Mouse (Mus musculus): ENCODE results near the gene Hbb-bh2. TPM values are rescaled to one million over a fixed set of nuclear protein-coding genes. Genes with fewer than 3 reads are reported as not detected.
"Not testable (repeated sequence)": the region's sequence is repeated elsewhere in the genome, so short reads cannot be mapped to it uniquely, and the experiment has no call there.

Gene Hbb-bh2
- polyA plus RNA-seq, 1 experiment from 2014 or later: not detected

DNA sequence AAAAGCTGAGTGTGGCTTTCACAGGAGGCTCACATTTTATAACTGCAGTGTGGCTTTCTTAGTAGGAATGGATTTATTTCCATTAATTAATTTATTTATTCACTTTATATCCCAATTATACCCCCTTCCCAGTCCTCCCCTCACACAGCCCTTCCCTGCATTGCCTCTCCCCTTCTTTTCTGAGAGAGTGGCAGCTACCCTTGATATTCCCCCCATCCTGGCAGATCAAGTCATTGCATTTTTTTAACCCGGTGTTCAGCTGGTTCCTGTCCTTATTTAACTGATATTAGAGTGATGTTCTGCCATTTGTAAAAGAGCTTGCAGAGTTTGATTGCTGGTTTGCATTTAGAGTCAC lies 30.5 kb downstream of the Hbb-bh2 start:
- Histone ChIP-seq H3K9me3 (ENCODE audit: control insufficient read depth, low read length) (no peaks in the 10 kb centered on the region), H3K36me3 (ENCODE audit: control insufficient read depth, insufficient read depth, low read length) (no peaks in the 10 kb centered on the region), H3K27ac (ENCODE audit: low read depth, low read length) (no peak overlapping the region; the same call in 1 of the 2 replicates), H3K4me1 (replicated peaks; ENCODE audit: control insufficient read depth, insufficient read depth, low read length) (no peaks in the 10 kb centered on the region), H3K4me3 (ENCODE audit: low read depth, low read length) (no peak overlapping the region), H3K27me3 (ENCODE audit: control insufficient read depth, insufficient read depth, low read length) (no peaks in the 10 kb centered on the region), H3K9ac (ENCODE audit: low read length) (no peak overlapping the region), H3K4me2 (ENCODE audit: low read depth, low read length, severe bottlenecking) (no peak overlapping the region)
- ATAC-seq (replicated peaks; ENCODE audit: low FRiP score) (no peak), DNase-seq (ENCODE audit: low spot score) (no peak)
- WGBS: 72% methylated on average over 1 of the region's 1 CpGs

DNA sequence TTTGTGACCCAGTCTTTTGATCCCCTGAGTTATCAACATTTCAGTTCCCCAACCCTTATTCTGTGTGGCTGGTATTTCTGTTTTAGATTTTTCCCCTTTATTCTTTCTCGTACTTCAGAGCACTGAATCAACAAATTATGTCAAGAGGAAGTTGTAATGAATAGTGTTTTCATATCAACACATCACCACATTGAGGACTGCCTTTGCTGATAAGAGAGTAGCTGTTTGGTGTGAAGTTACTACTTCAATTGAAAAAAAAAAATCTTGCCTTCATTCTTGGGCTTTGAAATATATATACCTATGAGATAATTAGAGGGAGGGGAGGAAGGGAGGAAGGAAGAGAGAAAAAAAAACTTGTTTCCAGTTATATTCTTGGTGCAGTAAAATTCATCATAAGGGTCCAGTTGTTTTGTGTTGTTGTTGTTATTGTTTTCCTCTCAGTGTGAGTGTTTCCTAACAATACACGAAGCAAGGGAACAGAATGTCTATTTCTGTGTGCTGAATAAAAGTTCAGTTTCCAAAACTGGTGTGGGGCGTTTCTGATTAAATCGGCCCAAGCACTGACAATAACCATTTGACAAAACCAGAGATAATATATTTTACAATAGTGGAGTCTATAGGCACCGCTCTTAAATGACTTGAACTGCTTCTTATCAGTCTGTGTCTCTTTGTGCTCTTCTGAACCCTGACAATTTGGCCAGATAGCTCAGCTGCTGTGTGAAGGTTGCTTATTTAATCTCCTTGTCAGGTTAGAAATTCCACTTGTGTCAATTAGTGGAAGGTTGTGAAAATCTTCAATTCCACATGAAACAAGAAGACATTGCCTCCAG lies 31.1 kb downstream of the Hbb-bh2 start:
- Histone ChIP-seq H3K4me1 (replicated peaks; ENCODE audit: control insufficient read depth, insufficient read depth, low read length) (no peaks in the 10 kb centered on the region), H3K4me3 (ENCODE audit: low read depth, low read length) (no peak overlapping the region), H3K36me3 (ENCODE audit: control insufficient read depth, insufficient read depth, low read length) (no peaks in the 10 kb centered on the region), H3K9me3 (ENCODE audit: control insufficient read depth, low read length) (no peaks in the 10 kb centered on the region), H3K4me2 (ENCODE audit: low read depth, low read length, severe bottlenecking) (no peak overlapping the region), H3K27ac (ENCODE audit: low read depth, low read length) (no peak overlapping the region; the same call in 1 of the 2 replicates), H3K27me3 (ENCODE audit: control insufficient read depth, insufficient read depth, low read length) (no peaks in the 10 kb centered on the region), H3K9ac (ENCODE audit: low read length) (no peak overlapping the region)
- ATAC-seq (replicated peaks; ENCODE audit: low FRiP score) (no peak), DNase-seq (ENCODE audit: low spot score) (no peak)
- WGBS: 79% methylated on average over 5 of the region's 5 CpGs

DNA sequence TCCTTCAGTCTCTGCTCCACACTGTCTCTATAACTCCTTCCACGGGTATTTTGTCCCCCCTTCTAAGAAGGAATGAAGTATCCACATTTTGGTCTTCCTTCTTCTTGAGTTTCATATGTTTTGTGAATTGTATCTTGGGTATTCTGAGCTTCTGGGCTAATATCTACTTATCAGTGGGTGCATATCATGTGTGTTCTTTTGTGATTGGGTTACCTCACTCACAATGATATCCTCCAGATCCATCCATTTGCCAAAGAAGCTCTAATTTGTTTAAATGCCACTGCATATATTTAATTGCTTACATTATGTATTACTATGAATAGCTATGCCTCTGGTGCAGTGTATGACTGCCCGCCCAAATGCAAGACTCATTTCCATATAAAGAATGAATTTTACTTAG lies 32.2 kb downstream of the Hbb-bh2 start:
- WGBS: 71% methylated on average over 2 of the region's 2 CpGs

DNA sequence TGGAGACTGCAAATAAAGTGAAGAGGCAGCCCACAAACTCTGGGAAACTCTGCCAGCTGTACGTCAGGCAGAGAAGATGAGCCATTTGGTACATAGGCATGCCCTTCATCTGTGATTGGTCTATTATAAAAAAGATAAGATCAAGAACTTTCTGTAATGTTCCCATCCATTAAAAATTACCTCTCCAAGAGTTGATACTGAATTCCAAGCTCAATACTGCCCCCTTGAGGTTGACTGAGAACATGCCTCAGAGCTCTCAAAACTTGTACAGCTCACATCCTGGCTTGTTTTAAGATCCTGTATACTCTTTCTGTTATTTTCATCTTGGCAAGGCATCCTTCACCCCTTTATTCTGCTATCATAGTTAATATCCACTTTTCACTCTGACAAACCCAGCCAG lies 33.5 kb downstream of the Hbb-bh2 start:
- Histone ChIP-seq H3K9ac (ENCODE audit: low read length) (no peak overlapping the region), H3K27ac (ENCODE audit: low read depth, low read length) (no peak overlapping the region), H3K36me3 (ENCODE audit: control insufficient read depth, insufficient read depth, low read length) (no peaks in the 10 kb centered on the region), H3K4me3 (ENCODE audit: low read depth, low read length) (no peak overlapping the region), H3K4me1 (replicated peaks; ENCODE audit: control insufficient read depth, insufficient read depth, low read length) (no peaks in the 10 kb centered on the region), H3K9me3 (ENCODE audit: control insufficient read depth, low read length) (no peaks in the 10 kb centered on the region), H3K27me3 (ENCODE audit: control insufficient read depth, insufficient read depth, low read length) (no peaks in the 10 kb centered on the region), H3K4me2 (ENCODE audit: low read depth, low read length, severe bottlenecking) (no peak overlapping the region)
- ATAC-seq (replicated peaks; ENCODE audit: low FRiP score) (no peak; the same call in 1 of the 2 replicates), DNase-seq (ENCODE audit: low spot score) (no peak)
- 79% methylated on average over 1 of the region's 1 CpGs for WGBS

More for the DNA sequence above, 32.2 kb downstream of the Hbb-bh2 start:
- not testable (repeated sequence) for DNase-seq (ENCODE audit: low spot score); H3K4me2 ChIP-seq (ENCODE audit: low read depth, low read length, severe bottlenecking); H3K27me3 ChIP-seq (ENCODE audit: control insufficient read depth, insufficient read depth, low read length); H3K4me1 ChIP-seq (replicated peaks; ENCODE audit: control insufficient read depth, insufficient read depth, low read length); H3K27ac ChIP-seq (ENCODE audit: low read depth, low read length); H3K4me3 ChIP-seq (ENCODE audit: low read depth, low read length); H3K9ac ChIP-seq (ENCODE audit: low read length); H3K36me3 ChIP-seq (ENCODE audit: control insufficient read depth, insufficient read depth, low read length); H3K9me3 ChIP-seq (ENCODE audit: control insufficient read depth, low read length); ATAC-seq (replicated peaks; ENCODE audit: low FRiP score)

- Histone ChIP-seq H3K27ac (ENCODE audit: low read depth, low read length) (no peak overlapping the region), H3K27me3 (ENCODE audit: control insufficient read depth, insufficient read depth, low read length) (no peaks in the 10 kb centered on the region), H3K9me3 (ENCODE audit: control insufficient read depth, low read length) (no peaks in the 10 kb centered on the region), H3K36me3 (ENCODE audit: control insufficient read depth, insufficient read depth, low read length) (no peaks in the 10 kb centered on the region), H3K9ac (ENCODE audit: low read length) (no peak overlapping the region), H3K4me2 (ENCODE audit: low read depth, low read length, severe bottlenecking) (no peak overlapping the region), H3K4me1 (replicated peaks; ENCODE audit: control insufficient read depth, insufficient read depth, low read length) (no peaks in the 10 kb centered on the region), H3K4me3 (ENCODE audit: low read depth, low read length) (no peak overlapping the region)
- no peak for DNase-seq (ENCODE audit: low spot score)
- ATAC-seq (replicated peaks; ENCODE audit: low FRiP score): no peak
- 31% methylated on average over 4 of the region's 4 CpGs for WGBS
These were observed 47.5 kb downstream of the Hbb-bh2 start for GRCm38 (mm10) chr7:103792669-103793388.

- Histone ChIP-seq H3K4me3 (ENCODE audit: low read depth, low read length) (no peak within 1 kb of the TSS), H3K4me1 (replicated peaks; ENCODE audit: control insufficient read depth, insufficient read depth, low read length) (no peaks in the 10 kb centered on the region), H3K9ac (ENCODE audit: low read length) (no peak within 1 kb of the TSS), H3K36me3 (ENCODE audit: control insufficient read depth, insufficient read depth, low read length) (no peaks in the 10 kb centered on the region), H3K4me2 (ENCODE audit: low read depth, low read length, severe bottlenecking) (no peak within 1 kb of the TSS), H3K27ac (ENCODE audit: low read depth, low read length) (no peak within 1 kb of the TSS), H3K27me3 (ENCODE audit: control insufficient read depth, insufficient read depth, low read length) (no peaks in the 10 kb centered on the region), H3K9me3 (ENCODE audit: control insufficient read depth, low read length) (no peaks in the 10 kb centered on the region)
- 80% methylated on average over 3 of the region's 3 CpGs for WGBS
- DNase-seq (ENCODE audit: low spot score): no peak
- ATAC-seq (replicated peaks; ENCODE audit: low FRiP score): no peak
These were observed 48.6 kb downstream of the Hbb-bh2 start, which contains the start of gene Olfr67 for GRCm38 (mm10) chr7:103791721-103792120. Olfr67 (minus strand) TSS chr7:103791821.

Other genes with a start within 250 kb of the Hbb-bh2 start
- gene Olfr619, start 239.9 kb downstream of the Hbb-bh2 start, polyA plus RNA-seq (2014; fragmentation: Nextera tagmentation; extraction: Ambion mirVana): not detected in 2 replicates
- not detected in 2 replicates for gene Olfr620, start 228.0 kb downstream of the Hbb-bh2 start, polyA plus RNA-seq (2014; fragmentation: Nextera tagmentation; extraction: Ambion mirVana)
- gene Olfr622, start 197.8 kb downstream of the Hbb-bh2 start, polyA plus RNA-seq (2014; fragmentation: Nextera tagmentation; extraction: Ambion mirVana): not detected in 2 replicates
- gene Olfr623, start 176.8 kb downstream of the Hbb-bh2 start, polyA plus RNA-seq (2014; fragmentation: Nextera tagmentation; extraction: Ambion mirVana): not detected in 2 replicates
- not detected in 2 replicates for gene Olfr624, start 169.3 kb downstream of the Hbb-bh2 start, polyA plus RNA-seq (2014; fragmentation: Nextera tagmentation; extraction: Ambion mirVana)
- gene Olfr625-ps1, start 157.8 kb downstream of the Hbb-bh2 start, polyA plus RNA-seq (2014; fragmentation: Nextera tagmentation; extraction: Ambion mirVana): not detected in 2 replicates
- gene Olfr243, start 125.8 kb downstream of the Hbb-bh2 start, polyA plus RNA-seq (2014; fragmentation: Nextera tagmentation; extraction: Ambion mirVana): not detected in 2 replicates
- not detected in 2 replicates for gene Olfr628, start 110.1 kb downstream of the Hbb-bh2 start, polyA plus RNA-seq (2014; fragmentation: Nextera tagmentation; extraction: Ambion mirVana)
- gene Olfr629, start 95.6 kb downstream of the Hbb-bh2 start, polyA plus RNA-seq (2014; fragmentation: Nextera tagmentation; extraction: Ambion mirVana): not detected in 2 replicates
- gene Olfr630, start 83.2 kb downstream of the Hbb-bh2 start, polyA plus RNA-seq (2014; fragmentation: Nextera tagmentation; extraction: Ambion mirVana): not detected in 2 replicates
- gene Olfr69, start 68.9 kb downstream of the Hbb-bh2 start, polyA plus RNA-seq (2014; fragmentation: Nextera tagmentation; extraction: Ambion mirVana): not detected in 2 replicates
- not detected in 2 replicates for gene Olfr68, start 60.8 kb downstream of the Hbb-bh2 start, polyA plus RNA-seq (2014; fragmentation: Nextera tagmentation; extraction: Ambion mirVana)
- gene Olfr67, start 48.7 kb downstream of the Hbb-bh2 start, polyA plus RNA-seq (2014; fragmentation: Nextera tagmentation; extraction: Ambion mirVana): not detected in 2 replicates
- 770 and 789 TPM in 2 replicates for gene Hbb-bt, start 26.5 kb downstream of the Hbb-bh2 start, polyA plus RNA-seq (2014; fragmentation: Nextera tagmentation; extraction: Ambion mirVana)
- 254 and 256 TPM in 2 replicates for gene Hbb-bs, start 12.4 kb downstream of the Hbb-bh2 start, polyA plus RNA-seq (2014; fragmentation: Nextera tagmentation; extraction: Ambion mirVana)
- 2,356 and 2,804 TPM in 2 replicates for gene Hbb-bh1, start 2.6 kb upstream of the Hbb-bh2 start, polyA plus RNA-seq (2014; fragmentation: Nextera tagmentation; extraction: Ambion mirVana)
- 10,747 and 11,615 TPM in 2 replicates for gene Hbb-y, start 12.7 kb upstream of the Hbb-bh2 start, polyA plus RNA-seq (2014; fragmentation: Nextera tagmentation; extraction: Ambion mirVana)
- gene Olfr66, start 45.7 kb upstream of the Hbb-bh2 start, polyA plus RNA-seq (2014; fragmentation: Nextera tagmentation; extraction: Ambion mirVana): not detected in 2 replicates
- gene Olfr64, start 54.0 kb upstream of the Hbb-bh2 start, polyA plus RNA-seq (2014; fragmentation: Nextera tagmentation; extraction: Ambion mirVana): not detected in 2 replicates
- gene Olfr65, start 63.0 kb upstream of the Hbb-bh2 start, polyA plus RNA-seq (2014; fragmentation: Nextera tagmentation; extraction: Ambion mirVana): not detected in 2 replicates
- not detected in 2 replicates for gene Olfr631, start 88.3 kb upstream of the Hbb-bh2 start, polyA plus RNA-seq (2014; fragmentation: Nextera tagmentation; extraction: Ambion mirVana)
- 0.12 TPM in 1 of 2 replicates, not detected in the other for gene Olfr632, start 93.8 kb upstream of the Hbb-bh2 start, polyA plus RNA-seq (2014; fragmentation: Nextera tagmentation; extraction: Ambion mirVana)
- gene Olfr633, start 103.9 kb upstream of the Hbb-bh2 start, polyA plus RNA-seq (2014; fragmentation: Nextera tagmentation; extraction: Ambion mirVana): not detected in 2 replicates
- 0.03 TPM in 1 of 2 replicates, not detected in the other for gene Olfr635, start 130.6 kb upstream of the Hbb-bh2 start, polyA plus RNA-seq (2014; fragmentation: Nextera tagmentation; extraction: Ambion mirVana)
- not detected in 2 replicates for gene Olfr638, start 158.2 kb upstream of the Hbb-bh2 start, polyA plus RNA-seq (2014; fragmentation: Nextera tagmentation; extraction: Ambion mirVana)
- 0.04 TPM in 2 replicates for gene Olfr639, start 176.8 kb upstream of the Hbb-bh2 start, polyA plus RNA-seq (2014; fragmentation: Nextera tagmentation; extraction: Ambion mirVana)
- not detected in 2 replicates for gene Olfr640, start 185.1 kb upstream of the Hbb-bh2 start, polyA plus RNA-seq (2014; fragmentation: Nextera tagmentation; extraction: Ambion mirVana)
- gene Olfr641, start 194.9 kb upstream of the Hbb-bh2 start, polyA plus RNA-seq (2014; fragmentation: Nextera tagmentation; extraction: Ambion mirVana): not detected in 2 replicates
- not detected in 2 replicates for gene Olfr642, start 212.1 kb upstream of the Hbb-bh2 start, polyA plus RNA-seq (2014; fragmentation: Nextera tagmentation; extraction: Ambion mirVana)
- gene 4930516K23Rik, start 220.9 kb upstream of the Hbb-bh2 start, polyA plus RNA-seq (2014; fragmentation: Nextera tagmentation; extraction: Ambion mirVana): not detected in 2 replicates
- not detected in 2 replicates for gene Olfr644, start 231.3 kb upstream of the Hbb-bh2 start, polyA plus RNA-seq (2014; fragmentation: Nextera tagmentation; extraction: Ambion mirVana)
- gene Olfr645, start 244.9 kb upstream of the Hbb-bh2 start, polyA plus RNA-seq (2014; fragmentation: Nextera tagmentation; extraction: Ambion mirVana): not detected in 2 replicates